Mouse (Mus musculus) megakaryocyte, embryonic 14.5 days (primary cell): ENCODE results near the gene Spata5.

ENCODE experiments used
- FLI1 ChIP-seq: IDR thresholded peaks from 2 replicates; pipeline ENCODE4 v1.6.1; 2012; ENCODE audit warnings: low read length, inconsistent platforms, mixed read lengths
- GATA1 ChIP-seq: IDR thresholded peaks from 3 replicates; pipeline ENCODE4 v1.6.1; 2012; ENCODE audit warnings: mixed read lengths, low read length, inconsistent platforms, borderline replicate concordance

- TF ChIP-seq GATA1: no peak
- TF ChIP-seq FLI1: no peak
These were observed 141.8 kb downstream of the Spata5 start for GRCm38 (mm10) chr3:37561466-37561865.
